Mouse (Mus musculus) regulatory T cell (primary cell): ENCODE results near the gene Capn3.

Experiments used
- in situ Hi-C: fragments of 300-600 bp; cut with MboI, MseI; formaldehyde crosslinking; loops from one replicate; pipeline ENCODE4 v1.15.1; 2025; ENCODE audit warnings: high pct_unique_total_duplicates

Capn3 gene

GRCm38 (mm10) chr2:120481921-120482320, 26.1 kb downstream of the Capn3 start:
- in situ Hi-C loops: loop anchor here (5.0 kb wide), 1 partner anchor 125 kb away; the partner anchor contains the start of genes Haus2 and Lrrc57

- in situ Hi-C loops: loop anchor here (5.0 kb wide), 1 partner anchor 125 kb away; the partner anchor contains the start of genes Haus2 and Lrrc57
Observed at GRCm38 (mm10) chr2:120482506-120483389, 26.9 kb downstream of the Capn3 start.

- in situ Hi-C loops: loop anchor here (5.0 kb wide), 1 partner anchor 123 kb away; the partner anchor contains the start of genes Haus2 and Lrrc57
Observed at GRCm38 (mm10) chr2:120484241-120484640, 28.4 kb downstream of the Capn3 start.

GRCm38 (mm10) chr2:120493254-120493653, 37.4 kb downstream of the Capn3 start:
- in situ Hi-C loops: no loop called here

- in situ Hi-C loops: no loop called here
Observed at GRCm38 (mm10) chr2:120496511-120496910, 40.7 kb downstream of the Capn3 start.

GRCm38 (mm10) chr2:120499971-120500471, 44.2 kb downstream of the Capn3 start:
- in situ Hi-C loops: no loop called here

GRCm38 (mm10) chr2:120501136-120501918, 45.5 kb downstream of the Capn3 start:
- in situ Hi-C loops: no loop called here

GRCm38 (mm10) chr2:120501931-120502604, 46.2 kb downstream of the Capn3 start:
- in situ Hi-C loops: no loop called here

- in situ Hi-C loops: no loop called here
Observed at GRCm38 (mm10) chr2:120502605-120502990, 46.8 kb downstream of the Capn3 start.

GRCm38 (mm10) chr2:120503094-120503493, 47.3 kb downstream of the Capn3 start:
- in situ Hi-C loops: no loop called here

GRCm38 (mm10) chr2:120503992-120504391, 48.2 kb downstream of the Capn3 start:
- in situ Hi-C loops: no loop called here

- in situ Hi-C loops: no loop called here
Observed at GRCm38 (mm10) chr2:120514181-120514580, 58.4 kb downstream of the Capn3 start.

- in situ Hi-C loops: no loop called here
Observed at GRCm38 (mm10) chr2:120518547-120519210, 62.9 kb downstream of the Capn3 start.

- in situ Hi-C loops: loop anchor here (25.0 kb wide), 1 partner anchor 1089 kb away; no protein-coding TSS in a partner anchor
Observed at GRCm38 (mm10) chr2:120526771-120527170, 71.0 kb downstream of the Capn3 start.

- in situ Hi-C loops: loop anchor here (25.0 kb wide), 1 partner anchor 1092 kb away; no protein-coding TSS in a partner anchor
Observed at GRCm38 (mm10) chr2:120529531-120529930, 73.7 kb downstream of the Capn3 start.

- in situ Hi-C loops: loop anchor here (25.0 kb wide), 1 partner anchor 1094 kb away; no protein-coding TSS in a partner anchor
Observed at GRCm38 (mm10) chr2:120531223-120531622, 75.4 kb downstream of the Capn3 start.

- in situ Hi-C loops: loop anchor here (25.0 kb wide), 1 partner anchor 1102 kb away; no protein-coding TSS in a partner anchor
Observed at GRCm38 (mm10) chr2:120539333-120539732, 83.5 kb downstream of the Capn3 start.

- in situ Hi-C loops: loop anchor here (25.0 kb wide), 1 partner anchor 1102 kb away; no protein-coding TSS in a partner anchor
Observed at GRCm38 (mm10) chr2:120539778-120540208, 84.0 kb downstream of the Capn3 start.

GRCm38 (mm10) chr2:120544732-120545131, 88.9 kb downstream of the Capn3 start:
- in situ Hi-C loops: loop anchor here (25.0 kb wide), 1 partner anchor 1107 kb away; no protein-coding TSS in a partner anchor
